23 mouse cellular contexts compared by ENCODE assay signal in genomic region chr19:45225130-45225529, GRCm38 (mm10). TPM values are rescaled to one million over a fixed set of nuclear protein-coding genes. Genes with fewer than 3 reads are reported as not detected.
DNase-seq lines count a peak whose midpoint lies in the region; ATAC-seq lines count a peak whose summit lies in the region.
"Had no signal": no experiment of that assay in that cellular context is flagged by ENCODE, and none has a peak within 500 bp of the region (broad histone marks: within the 10 kb centered on the region; RNA-seq: fewer than 3 reads in every experiment).

No protein-coding gene starts in this region.

- no peak overlapping the region for H3K9ac ChIP-seq in midbrain, embryonic 13.5 days (replicated peaks)
- no peak overlapping the region for H3K9ac ChIP-seq in hindbrain, embryonic 11.5 days (ENCODE audit: low read depth, low read length)
- H3K9ac ChIP-seq in limb, embryonic 11.5 days (ENCODE audit: low read length) = no peak overlapping the region
- H3K9ac ChIP-seq: kidney, embryonic 15.5 days; liver, embryonic 12.5 days; lung, embryonic 15.5 days had no signal

- no peak overlapping the region for H3K4me2 ChIP-seq in midbrain, embryonic 13.5 days (replicated peaks)
- no peak overlapping the region for H3K4me2 ChIP-seq in hindbrain, embryonic 11.5 days (replicated peaks; ENCODE audit: low read depth, low read length)
- H3K4me2 ChIP-seq in limb, embryonic 11.5 days (ENCODE audit: low read depth, severe bottlenecking) = no peak overlapping the region
- H3K4me2 ChIP-seq: kidney, embryonic 15.5 days; liver, embryonic 12.5 days; lung, embryonic 15.5 days had no signal

- H3K27me3 ChIP-seq in midbrain, embryonic 10.5 days (ENCODE audit: low read depth, poor library complexity, severe bottlenecking) = peaks cover 100% of the 10 kb centered on the region
- peaks cover 93% of the 10 kb centered on the region for H3K27me3 ChIP-seq in midbrain, embryonic 13.5 days
- peaks cover 88% of the 10 kb centered on the region for H3K27me3 ChIP-seq in hindbrain, embryonic 11.5 days (ENCODE audit: control insufficient read depth, insufficient read depth, low read length)
- H3K27me3 ChIP-seq in limb, embryonic 11.5 days (ENCODE audit: control insufficient read depth, insufficient read depth, low read length) = peaks cover 88% of the 10 kb centered on the region
- peaks cover 91% of the 10 kb centered on the region for H3K27me3 ChIP-seq in heart, embryonic 10.5 days (ENCODE audit: insufficient read depth, poor library complexity, severe bottlenecking)

- no peak for ATAC-seq in midbrain, embryonic 13.5 days
- ATAC-seq in hindbrain, embryonic 11.5 days (ENCODE audit: low FRiP score) = no peak
- ATAC-seq in limb, embryonic 11.5 days (ENCODE audit: insufficient number of reproducible peaks, low FRiP score, low TSS enrichment, low read depth) = no peak
- ATAC-seq: inflammation-experienced regulatory T-cells, adult 6 months; liver, embryonic 12.5 days had no signal

- no peaks in the 10 kb centered on the region for H3K9me3 ChIP-seq in midbrain, embryonic 10.5 days (replicated peaks)
- H3K9me3 ChIP-seq in midbrain, embryonic 13.5 days = no peaks in the 10 kb centered on the region
- no peaks in the 10 kb centered on the region for H3K9me3 ChIP-seq in hindbrain, embryonic 11.5 days (ENCODE audit: control insufficient read depth, low read length)
- H3K9me3 ChIP-seq in limb, embryonic 11.5 days (ENCODE audit: control insufficient read depth, low read length) = no peaks in the 10 kb centered on the region
- no peaks in the 10 kb centered on the region for H3K9me3 ChIP-seq in heart, embryonic 10.5 days
- H3K9me3 ChIP-seq: kidney, embryonic 15.5 days; liver, embryonic 12.5 days; lung, embryonic 15.5 days had no signal

- peak; percentile 41 for DNase-seq in midbrain, embryonic 10.5 days (ENCODE audit: low spot score)
- DNase-seq in hindbrain, embryonic 11.5 days (ENCODE audit: low spot score) = peak; percentile 63
- peak; percentile 50 for DNase-seq in limb, embryonic 11.5 days (ENCODE audit: low spot score)
- DNase-seq in heart, adult 8-10 months (ENCODE audit: low spot score) = no peak
- DNase-seq in heart, embryonic 10.5 days (ENCODE audit: low spot score) = no peak
- no peak for DNase-seq in lung, adult 18-20 months
- DNase-seq: adrenal gland, postnatal 36 days; cerebellum, adult 9-10 months; heart, adult 2 months; left cerebral cortex, postnatal 4 days; right cerebral cortex, adult 18-20 months had no signal

- no peaks in the 10 kb centered on the region for H3K36me3 ChIP-seq in midbrain, embryonic 10.5 days
- no peaks in the 10 kb centered on the region for H3K36me3 ChIP-seq in midbrain, embryonic 13.5 days
- H3K36me3 ChIP-seq in hindbrain, embryonic 11.5 days (ENCODE audit: control insufficient read depth, insufficient read depth, low read length) = no peaks in the 10 kb centered on the region
- H3K36me3 ChIP-seq in limb, embryonic 11.5 days (ENCODE audit: control insufficient read depth, insufficient read depth, low read length) = no peaks in the 10 kb centered on the region
- H3K36me3 ChIP-seq in heart, embryonic 10.5 days = no peaks in the 10 kb centered on the region
- H3K36me3 ChIP-seq: G1E; kidney, embryonic 15.5 days; liver, embryonic 12.5 days; lung, embryonic 15.5 days had no signal

- H3K4me1 ChIP-seq in midbrain, embryonic 10.5 days = peaks cover 20% of the 10 kb centered on the region
- peaks cover 18% of the 10 kb centered on the region for H3K4me1 ChIP-seq in midbrain, embryonic 13.5 days (replicated peaks)
- peaks cover 18% of the 10 kb centered on the region for H3K4me1 ChIP-seq in hindbrain, embryonic 11.5 days (replicated peaks; ENCODE audit: control insufficient read depth, insufficient read depth, low read length)
- peaks cover 11% of the 10 kb centered on the region for H3K4me1 ChIP-seq in limb, embryonic 11.5 days (ENCODE audit: control insufficient read depth, insufficient read depth, low read length)
- H3K4me1 ChIP-seq in heart, embryonic 10.5 days = peaks cover 32% of the 10 kb centered on the region

- no peak overlapping the region for H3K4me3 ChIP-seq in midbrain, embryonic 10.5 days
- H3K4me3 ChIP-seq in midbrain, embryonic 13.5 days (replicated peaks) = no peak overlapping the region
- no peak overlapping the region for H3K4me3 ChIP-seq in hindbrain, embryonic 11.5 days (ENCODE audit: low read depth, low read length)
- no peak overlapping the region for H3K4me3 ChIP-seq in limb, embryonic 11.5 days (ENCODE audit: low read depth, low read length)
- no peak overlapping the region for H3K4me3 ChIP-seq in heart, embryonic 10.5 days
- H3K4me3 ChIP-seq: heart, adult 2 months; kidney, embryonic 15.5 days; liver, embryonic 12.5 days; lung, embryonic 15.5 days had no signal

- WGBS in midbrain, embryonic 10.5 days = 3% methylated on average over 12 of the region's 12 CpGs
- WGBS in midbrain, embryonic 13.5 days = 1% methylated on average over 12 of the region's 12 CpGs
- WGBS in hindbrain, embryonic 11.5 days = 2% methylated on average over 12 of the region's 12 CpGs
- under 1% methylated on average over 12 of the region's 12 CpGs for WGBS in limb, embryonic 11.5 days
- WGBS in heart, embryonic 10.5 days = 3% methylated on average over 12 of the region's 12 CpGs

- H3K27ac ChIP-seq in midbrain, embryonic 10.5 days (replicated peaks) = no peak overlapping the region
- no peak overlapping the region for H3K27ac ChIP-seq in midbrain, embryonic 13.5 days
- no peak overlapping the region for H3K27ac ChIP-seq in hindbrain, embryonic 11.5 days (ENCODE audit: low read depth, low read length)
- no peak overlapping the region for H3K27ac ChIP-seq in limb, embryonic 11.5 days (replicated peaks; ENCODE audit: low read depth, low read length)
- H3K27ac ChIP-seq in heart, embryonic 10.5 days = no peak overlapping the region
- H3K27ac ChIP-seq: heart, adult 2 months; kidney, embryonic 15.5 days; liver, embryonic 12.5 days; lung, embryonic 15.5 days had no signal

RNA-seq across cellular contexts. Expression of gene Lbx1, which starts 10.5 kb away (rescaled TPM):
- 0.05 TPM in 1 of 2 replicates, not detected in the other for polyA plus RNA-seq in midbrain, embryonic 10.5 days (2016; fragmentation: Nextera tagmentation; extraction: Ambion mirVana)
- 0.13 TPM in 2 replicates for polyA plus RNA-seq in midbrain, embryonic 13.5 days (2015; fragmentation: Nextera tagmentation; extraction: Ambion mirVana)
- 7.6 and 8.5 TPM in 2 replicates for polyA plus RNA-seq in hindbrain, embryonic 11.5 days (2014; fragmentation: Nextera tagmentation; extraction: Ambion mirVana)
- 5.0 and 5.1 TPM in 2 replicates for polyA plus RNA-seq in limb, embryonic 11.5 days (2014; fragmentation: Nextera tagmentation; extraction: Ambion mirVana)
- total RNA-seq in heart, adult 8-10 months (2022) = under 1 TPM in 1 of 4 experiments, not detected in 3; 0.17 TPM
- 0.20 and 1.0 TPM in 2 replicates for polyA plus RNA-seq in heart, embryonic 10.5 days (2016; fragmentation: Nextera tagmentation; extraction: Ambion mirVana)
- total RNA-seq: G1E; layer of hippocampus, adult 18-20 months; left cerebral cortex, adult 18-20 months; left cerebral cortex, postnatal 4 days; monocyte, adult 5-6 weeks had no signal
- polyA plus RNA-seq: cortical plate, adult 2 months; G1E; heart, adult 2 months; heart, postnatal 0 days; inflammation-experienced regulatory T-cells, adult 6 months; lung, embryonic 15.5 days; small intestine, adult 2 months had no signal

Comparison
In these comparisons a context has a peak if more than half of its experiments do, and no peak if none do; other contexts are left out.
1. DNase-seq: peak in midbrain, embryonic 10.5 days (single experiment), hindbrain, embryonic 11.5 days (single experiment) and limb, embryonic 11.5 days (single experiment); none in heart, adult 8-10 months (single experiment), heart, embryonic 10.5 days (single experiment) and lung, adult 18-20 months (0 of 2).